Mouse (Mus musculus): ENCODE measurements around the gene Ppp1r9b.

- no peak for TF ChIP-seq CTCF (IDR thresholded peaks at IDR 0.05; ENCODE audit: borderline replicate concordance, control insufficient read depth, extremely low read depth, insufficient read depth, low read length, poor library complexity)
- TF ChIP-seq POLR2A (IDR thresholded peaks at IDR 0.05; ENCODE audit: control insufficient read depth, extremely low read depth, insufficient read depth, low read length, poor library complexity), result no peak
Measured at GRCm38 (mm10) chr11:94994208-94994814, 3.5 kb downstream of the Ppp1r9b start.
